8 mouse cellular contexts compared by ENCODE assay signal in genomic region chr11:102697338-102698017, GRCm38 (mm10). TPM values are rescaled to one million over a fixed set of nuclear protein-coding genes. Genes with fewer than 3 reads are reported as not detected.
DNase-seq lines count a peak whose midpoint lies in the region; ATAC-seq lines count a peak whose summit lies in the region.

TSS of gene Ccdc43 (minus strand) at chr11:102697782.

- no peaks in the 10 kb centered on the region for H3K9me3 ChIP-seq in intestine, embryonic 15.5 days

- no peaks in the 10 kb centered on the region for H3K27me3 ChIP-seq in intestine, embryonic 15.5 days (replicated peaks)

- peak within 1 kb of the TSS; percentile 82 for H3K4me3 ChIP-seq in intestine, embryonic 15.5 days (replicated peaks)

- ATAC-seq in intestine, embryonic 15.5 days = peak; percentile 98
- peak; percentile 99 for ATAC-seq in megakaryocyte-erythroid progenitor cell, adult 5-6 weeks (replicated peaks; ENCODE audit: low FRiP score, low TSS enrichment, poor library complexity, severe bottlenecking)

- under 1% methylated on average over 49 of the region's 49 CpGs for WGBS in intestine, embryonic 15.5 days

- H3K27ac ChIP-seq in intestine, embryonic 15.5 days = peak within 1 kb of the TSS; percentile 64

- peak within 1 kb of the TSS; percentile 83 for H3K9ac ChIP-seq in intestine, embryonic 15.5 days

- peaks cover 9% of the 10 kb centered on the region; the same call in 1 of the 2 replicates for H3K4me1 ChIP-seq in intestine, embryonic 15.5 days (replicated peaks)

- intact Hi-C loops in gastrocnemius, postnatal 36 days (cut with DNase I) = no loop called here
- intact Hi-C loops in left cerebral cortex, postnatal 14 days (cut with DNase I) = no loop called here

- DNase-seq in adrenal gland, adult 8-10 months = peak; percentile 74
- DNase-seq in embryo, embryonic 11.5 days (ENCODE audit: low read depth, low spot score) = peak; percentile 75
- DNase-seq in gastrocnemius, postnatal 36 days = peak; percentile 83 to 87
- peak; percentile 81 to 85 for DNase-seq in left cerebral cortex, postnatal 14 days (ENCODE audit: low spot score in 2 of 2)
- peak; percentile 83 for DNase-seq in right cerebral cortex, postnatal 14 days
- peak; percentile 92 for DNase-seq in urinary bladder, postnatal 25 days (ENCODE audit: low spot score)

- no peaks in the 10 kb centered on the region for H3K36me3 ChIP-seq in intestine, embryonic 15.5 days

- peak within 1 kb of the TSS; percentile 84 for H3K4me2 ChIP-seq in intestine, embryonic 15.5 days (replicated peaks)

RNA-seq across cellular contexts. Expression of gene Ccdc43, which starts in this region (rescaled TPM):
- 10 to 100 TPM; 26.5 to 30.5 (median 29.6) TPM for total RNA-seq in adrenal gland, adult 8-10 months (2022)
- total RNA-seq in gastrocnemius, postnatal 36 days (2021) = 10 to 100 TPM; 67.5 to 70.1 TPM
- 40.0 and 46.7 TPM in 2 replicates for polyA plus RNA-seq in intestine, embryonic 15.5 days (2015; fragmentation: Nextera tagmentation; extraction: Ambion mirVana)
- 10 to 100 TPM; 24.0 to 30.1 TPM for total RNA-seq in left cerebral cortex, postnatal 14 days (2021)
- 20.5 and 21.0 TPM in 2 replicates for total RNA-seq in megakaryocyte-erythroid progenitor cell, adult 5-6 weeks (2014; fragmentation: Nextera tagmentation)
- 38.7 and 42.4 TPM in 2 replicates for total RNA-seq in megakaryocyte-erythroid progenitor cell, adult 5-6 weeks (2017)

Comparison
In these comparisons a context has a peak if more than half of its experiments do, and no peak if none do; other contexts are left out.
1. Peak in every context shown above with its lines: DNase-seq, ATAC-seq, H3K4me3 ChIP-seq and H3K27ac ChIP-seq.